Mouse (Mus musculus) G1E (cell line): ENCODE data around the gene Golm1. TPM values are rescaled to one million over a fixed set of nuclear protein-coding genes. Genes with fewer than 3 reads are reported as not detected.
"Not testable (repeated sequence)": the region's sequence is repeated elsewhere in the genome, so short reads cannot be mapped to it uniquely, and the experiment has no call there.

Experiments
- ATAC-seq: 2 replicates; pipeline ENCODE4 v1.8.0; 2016; ENCODE audit warnings: mild to moderate bottlenecking; ENCODE audit not compliant: insufficient number of reproducible peaks, poor library complexity, low FRiP score, severe bottlenecking; ENCODE audit errors: extremely low read depth
- DNase-seq: peaks from one replicate; pipeline ENCODE4 v3.0.0; 2012; ENCODE audit warnings: low spot score
- H3K27me3 ChIP-seq: 2 replicates; pipeline ENCODE4 v1.6.1; 2012; ENCODE audit warnings: mild to moderate bottlenecking, low read length, inconsistent platforms; ENCODE audit not compliant: insufficient read depth
- H3K36me3 ChIP-seq: replicated peaks from 2 replicates; pipeline ENCODE3; 2012; ENCODE audit warnings: mild to moderate bottlenecking, inconsistent platforms
- H3K4me1 ChIP-seq: 2 replicates; pipeline ENCODE4 v1.6.1; 2012; ENCODE audit warnings: low read depth, low read length, inconsistent platforms, mixed read lengths; ENCODE audit not compliant: insufficient read depth
- H3K4me3 ChIP-seq: 2 replicates; pipeline ENCODE4 v1.5.1; 2012; ENCODE audit warnings: low read depth, mild to moderate bottlenecking, inconsistent platforms, low read length, moderate library complexity, mixed read lengths
- H3K9me3 ChIP-seq: replicated peaks from 2 replicates; pipeline ENCODE4 v1.6.1; 2012; ENCODE audit warnings: inconsistent platforms
- CTCF ChIP-seq: IDR thresholded peaks from 2 replicates; pipeline ENCODE4 v1.5.1; 2012; ENCODE audit warnings: low read depth, low read length, inconsistent platforms, mixed read lengths
- GATA1 ChIP-seq: IDR thresholded peaks from 2 replicates; pipeline ENCODE4 v1.6.1; 2012; ENCODE audit warnings: borderline replicate concordance, low read length, inconsistent platforms, mixed read lengths
- GATA2 ChIP-seq: IDR thresholded peaks from 2 replicates; pipeline ENCODE4 v1.6.1; 2012; ENCODE audit warnings: low read depth, low read length, inconsistent platforms, borderline replicate concordance
- POLR2AphosphoS5 ChIP-seq: IDR thresholded peaks from 2 replicates; pipeline ENCODE4 v1.6.1; 2012; ENCODE audit warnings: low read depth, low read length, inconsistent platforms; ENCODE audit not compliant: insufficient replicate concordance
- TAL1 ChIP-seq: conservative IDR thresholded peaks from 2 replicates; pipeline ENCODE4 v1.6.1; 2012; ENCODE audit warnings: low read depth, low read length, inconsistent platforms, mixed read lengths
- polyA plus RNA-seq: library from polyadenylated mRNA; stranded (reverse); fragments of >175 nt; gene quantifications from 2 replicates; pipeline ENCODE4 v1.2.3, GENCODE M21; 2012
- total RNA-seq, 2 experiments: library from RNA; stranded (forward) in 1 of 2; stranded (reverse) in 1 of 2; fragments of 200-1000 nt in 1 of 2; fragments of >200 nt in 1 of 2; fragmentation: Nextera tagmentation in 1 of 2; gene quantifications; 2 replicates each; pipeline ENCODE4 v1.2.3; 2014 to 2017

Golm1 gene
- total and polyA plus RNA-seq, 3 experiments: 32.8 to 146 (median 139) TPM

DNA sequence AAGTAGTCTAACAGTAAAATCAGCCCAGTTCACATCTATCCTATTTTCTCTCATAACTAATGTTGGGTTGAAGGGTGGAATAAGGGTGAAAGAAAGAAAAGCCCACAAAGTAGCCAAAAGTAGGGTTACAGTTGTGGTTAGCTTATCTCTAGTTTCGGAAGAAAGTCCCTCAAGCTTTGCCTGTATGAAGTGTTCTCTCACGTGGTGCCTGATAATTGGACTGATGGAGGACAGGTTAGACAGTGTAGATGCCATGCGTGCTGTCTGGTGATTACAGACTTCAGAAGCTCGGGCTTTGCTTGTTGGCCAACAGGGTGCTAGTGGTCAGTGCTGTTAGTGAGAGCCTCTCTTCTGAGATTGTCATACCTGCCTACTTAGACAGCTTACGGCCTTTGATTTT lies 72.5 kb downstream of the Golm1 start:
- H3K9me3 ChIP-seq: no peaks in the 10 kb centered on the region
- no peak overlapping the region for H3K4me3 ChIP-seq
- ATAC-seq (no peak; the same call in 1 of the 2 replicates), DNase-seq (no peak)
- H3K36me3 ChIP-seq: peaks cover 81% of the 10 kb centered on the region
- H3K4me1 ChIP-seq: peaks cover 17% of the 10 kb centered on the region
- TF ChIP-seq GATA1 (no peak), TAL1 (no peak), GATA2 (no peak), POLR2AphosphoS5 (no peak), CTCF (no peak)
- no peaks in the 10 kb centered on the region for H3K27me3 ChIP-seq

DNA sequence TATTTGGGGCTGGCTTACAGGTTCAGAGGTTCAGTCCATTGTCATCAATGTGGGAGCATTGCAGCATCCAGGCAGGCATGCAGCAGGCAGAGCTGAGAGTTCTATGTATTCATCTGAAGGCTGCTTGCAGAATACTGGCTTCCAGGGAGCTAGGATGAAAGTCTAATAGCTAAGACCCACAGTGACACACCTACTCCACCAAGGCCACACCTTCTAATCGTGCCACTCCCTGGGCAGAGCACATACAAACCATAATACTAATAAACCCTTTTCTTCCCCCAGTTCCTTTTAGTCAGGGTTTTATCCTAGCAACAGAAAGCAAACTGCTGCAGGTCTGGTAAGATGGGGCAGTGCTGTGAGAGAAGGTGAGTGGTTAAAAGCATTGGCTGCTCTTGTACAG lies 83.0 kb downstream of the Golm1 start:
- TF ChIP-seq GATA2: no peak
- no peak for TF ChIP-seq TAL1
- TF ChIP-seq CTCF: no peak
- no peak for TF ChIP-seq POLR2AphosphoS5
- TF ChIP-seq GATA1: no peak
- DNase-seq: no peak
- peaks cover 84% of the 10 kb centered on the region for H3K36me3 ChIP-seq
- H3K4me1 ChIP-seq: peaks cover 24% of the 10 kb centered on the region
- no peaks in the 10 kb centered on the region for H3K27me3 ChIP-seq
- H3K4me3 ChIP-seq: no peak overlapping the region
- ATAC-seq: no peak
- no peaks in the 10 kb centered on the region for H3K9me3 ChIP-seq

DNA sequence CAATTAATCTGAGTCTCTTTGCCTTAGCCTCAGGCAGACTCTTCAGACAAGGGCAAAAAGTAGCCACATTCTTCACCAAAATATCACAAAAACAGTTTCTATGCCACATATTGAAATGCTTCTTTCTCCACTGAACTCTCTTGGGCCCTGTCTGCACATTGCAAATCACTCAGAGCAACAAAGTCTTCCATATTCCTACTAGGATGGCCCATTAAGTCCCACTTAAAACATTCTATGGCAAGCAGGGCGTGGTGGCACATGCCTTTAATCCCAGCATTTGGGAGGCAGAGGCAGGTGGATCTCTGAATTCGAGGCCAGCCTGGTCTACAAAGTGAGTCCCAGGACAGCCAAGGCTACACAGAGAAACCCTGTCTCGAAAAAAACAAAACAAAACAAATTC lies 83.6 kb downstream of the Golm1 start:
- not testable (repeated sequence) for H3K9me3 ChIP-seq, ATAC-seq, H3K27me3 ChIP-seq, H3K4me3 ChIP-seq, DNase-seq
- peaks cover 88% of the 10 kb centered on the region for H3K36me3 ChIP-seq
- peaks cover 30% of the 10 kb centered on the region for H3K4me1 ChIP-seq

DNA sequence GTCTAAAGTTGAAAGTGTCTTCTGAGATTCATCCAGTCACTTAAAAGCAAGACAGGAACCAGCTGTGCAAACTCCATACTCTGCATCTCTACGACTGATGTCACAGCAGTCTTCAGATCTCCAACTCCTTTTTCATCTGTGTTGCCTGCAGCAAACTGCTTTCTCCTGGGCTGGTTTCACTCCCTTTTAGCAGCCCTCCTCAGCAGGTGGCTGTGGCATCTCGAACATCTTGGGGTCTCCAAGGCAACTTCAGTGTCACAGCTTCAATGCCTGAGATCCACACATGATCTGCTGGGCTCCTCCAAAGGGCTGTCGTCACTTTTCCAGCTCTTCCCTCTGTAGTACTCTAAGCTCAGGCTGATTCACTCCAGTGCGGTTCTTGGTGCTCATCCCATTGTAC lies 84.9 kb downstream of the Golm1 start:
- Histone ChIP-seq H3K27me3 (no peaks in the 10 kb centered on the region), H3K4me3 (no peak overlapping the region), H3K9me3 (no peaks in the 10 kb centered on the region), H3K36me3 (peaks cover 83% of the 10 kb centered on the region), H3K4me1 (peaks cover 42% of the 10 kb centered on the region)
- TF ChIP-seq GATA1 (no peak), CTCF (no peak), TAL1 (no peak), GATA2 (no peak), POLR2AphosphoS5 (no peak)
- no peak for DNase-seq
- no peak for ATAC-seq

DNA sequence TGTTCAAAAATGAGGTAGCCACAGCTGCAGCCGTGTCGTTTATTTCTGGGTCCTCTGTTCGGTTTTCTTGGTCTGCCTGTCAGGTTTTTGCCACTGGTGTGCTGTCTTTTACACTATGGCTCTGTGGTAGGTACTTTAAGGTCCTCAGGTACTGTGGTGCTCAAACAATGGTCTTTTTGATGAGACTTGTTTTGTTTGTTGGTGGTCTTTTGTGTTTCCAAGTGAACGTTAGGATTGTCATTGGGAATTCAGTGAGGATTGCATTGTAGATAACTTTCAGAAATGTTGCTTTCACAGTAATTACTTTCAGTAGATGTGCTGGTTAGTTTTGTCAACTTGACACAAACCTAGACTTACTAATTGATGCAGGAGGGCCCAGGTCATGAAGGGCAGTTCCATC lies 85.9 kb downstream of the Golm1 start:
- ATAC-seq (no peak), DNase-seq (no peak)
- Histone ChIP-seq H3K4me1 (peaks cover 42% of the 10 kb centered on the region), H3K36me3 (peaks cover 76% of the 10 kb centered on the region), H3K27me3 (no peaks in the 10 kb centered on the region), H3K4me3 (no peak overlapping the region), H3K9me3 (no peaks in the 10 kb centered on the region)
- TF ChIP-seq POLR2AphosphoS5 (no peak), GATA1 (no peak)

DNA sequence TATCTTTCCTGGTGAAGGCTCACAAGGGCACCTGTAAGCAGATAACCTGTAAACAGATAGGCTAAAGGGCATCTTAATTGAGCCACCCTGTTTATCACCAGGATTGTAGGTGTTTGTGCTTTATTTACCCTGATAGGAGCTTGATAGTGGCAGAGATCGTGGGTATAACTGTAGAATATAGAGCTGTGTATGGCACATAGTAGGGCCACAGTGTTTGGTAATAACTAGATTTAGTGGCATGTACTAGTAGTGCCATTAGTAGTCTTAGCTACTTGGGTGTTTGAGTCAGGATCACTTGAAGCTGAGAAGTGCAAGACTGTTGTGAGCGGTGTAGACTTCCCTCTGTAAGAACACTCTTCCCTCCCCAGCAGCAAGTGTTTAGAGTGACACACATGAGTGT lies 88.4 kb downstream of the Golm1 start:
- Histone ChIP-seq H3K4me3 (no peak overlapping the region; the same call in 1 of the 2 replicates), H3K27me3 (no peaks in the 10 kb centered on the region), H3K4me1 (peaks cover 48% of the 10 kb centered on the region), H3K9me3 (no peaks in the 10 kb centered on the region), H3K36me3 (peaks cover 54% of the 10 kb centered on the region)
- no peak for TF ChIP-seq GATA2
- no peak for TF ChIP-seq POLR2AphosphoS5
- TF ChIP-seq TAL1: no peak
- no peak for TF ChIP-seq GATA1
- no peak for TF ChIP-seq CTCF
- ATAC-seq (no peak), DNase-seq (no peak)

DNA sequence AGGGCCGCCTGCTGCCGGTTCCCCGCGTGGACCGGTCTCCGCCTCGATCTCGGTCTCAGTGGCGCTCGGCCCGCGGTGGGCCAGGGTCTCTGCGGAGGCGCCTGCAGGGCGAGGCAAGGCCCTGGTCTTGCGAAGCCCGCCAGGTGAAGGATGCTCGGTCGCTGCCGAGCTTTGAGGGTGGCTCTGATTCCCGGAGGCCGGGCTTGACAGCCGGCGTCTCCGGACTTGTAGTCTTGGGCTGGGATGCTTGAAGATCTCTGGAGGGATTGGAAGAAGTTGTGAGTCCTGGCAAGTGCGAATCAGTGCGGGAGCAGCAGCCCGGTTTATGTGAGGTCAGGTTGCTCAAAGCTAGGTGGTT lies 90.0 kb downstream of the Golm1 start:
- Histone ChIP-seq H3K4me3 (peak overlapping the region; percentile 90), H3K4me1 (peaks cover 48% of the 10 kb centered on the region), H3K36me3 (peaks cover 39% of the 10 kb centered on the region), H3K9me3 (no peaks in the 10 kb centered on the region), H3K27me3 (no peaks in the 10 kb centered on the region)
- TF ChIP-seq GATA1: no peak
- TF ChIP-seq CTCF: no peak
- no peak for TF ChIP-seq GATA2
- DNase-seq (no peak), ATAC-seq (no peak)
